Mouse (Mus musculus) megakaryocyte, embryonic 14.5 days (primary cell): ENCODE measurements around the gene Tlk1. TPM values are rescaled to one million over a fixed set of nuclear protein-coding genes. Genes with fewer than 3 reads are reported as not detected.

Experiments
- H3K27me3 ChIP-seq: replicated peaks from 2 replicates; pipeline ENCODE3; 2012; ENCODE audit warnings: inconsistent platforms
- H3K36me3 ChIP-seq: replicated peaks from 2 replicates; pipeline ENCODE3; 2012; ENCODE audit warnings: low read length, inconsistent platforms, mixed read lengths
- H3K4me1 ChIP-seq: 2 replicates; pipeline ENCODE4 v1.6.1; 2012; ENCODE audit warnings: inconsistent platforms
- H3K4me3 ChIP-seq: replicated peaks from 2 replicates; pipeline ENCODE3; 2012; ENCODE audit warnings: moderate library complexity, mild to moderate bottlenecking, inconsistent platforms
- H3K9me3 ChIP-seq: 2 replicates; pipeline ENCODE4 v1.6.1; 2012; ENCODE audit warnings: inconsistent platforms
- FLI1 ChIP-seq: IDR thresholded peaks from 2 replicates; pipeline ENCODE4 v1.6.1; 2012; ENCODE audit warnings: low read length, inconsistent platforms, mixed read lengths
- GATA1 ChIP-seq: IDR thresholded peaks from 3 replicates; pipeline ENCODE4 v1.6.1; 2012; ENCODE audit warnings: mixed read lengths, low read length, inconsistent platforms, borderline replicate concordance
- polyA plus RNA-seq: library from polyadenylated mRNA; stranded (reverse); fragments of >175 nt; gene quantifications from 2 replicates; pipeline ENCODE4 v1.2.3, GENCODE M21; 2012; ENCODE audit warnings: low replicate concordance; ENCODE audit not compliant: insufficient read depth

The Tlk1 gene
- polyA plus RNA-seq, 1 experiment = 15.7 TPM

DNA sequence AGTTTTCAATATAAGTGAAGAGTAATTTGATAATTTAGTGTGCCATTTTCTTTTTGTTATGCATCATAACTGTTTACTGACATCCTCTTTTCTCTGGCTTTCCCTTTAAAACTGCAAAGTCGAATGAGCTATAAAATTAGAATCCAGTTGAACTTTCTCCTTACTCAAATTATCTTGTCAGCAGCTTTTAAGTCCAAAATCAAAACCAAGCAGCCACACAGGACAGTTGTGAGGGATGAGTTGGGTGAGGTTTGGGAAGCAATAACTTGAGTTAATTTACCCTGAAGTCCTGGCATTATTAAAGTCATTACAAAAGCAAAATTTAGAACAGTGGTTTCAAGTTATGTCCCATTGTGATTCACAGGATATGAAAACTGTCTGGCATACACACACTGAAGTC lies 62.8 kb downstream of the Tlk1 start:
- peaks cover 51% of the 10 kb centered on the region for H3K4me1 ChIP-seq
- no peaks in the 10 kb centered on the region for H3K9me3 ChIP-seq
- no peak for TF ChIP-seq GATA1
- no peak for TF ChIP-seq FLI1
- H3K36me3 ChIP-seq = peaks cover 65% of the 10 kb centered on the region
- H3K4me3 ChIP-seq = no peak overlapping the region
- H3K27me3 ChIP-seq = no peaks in the 10 kb centered on the region

DNA sequence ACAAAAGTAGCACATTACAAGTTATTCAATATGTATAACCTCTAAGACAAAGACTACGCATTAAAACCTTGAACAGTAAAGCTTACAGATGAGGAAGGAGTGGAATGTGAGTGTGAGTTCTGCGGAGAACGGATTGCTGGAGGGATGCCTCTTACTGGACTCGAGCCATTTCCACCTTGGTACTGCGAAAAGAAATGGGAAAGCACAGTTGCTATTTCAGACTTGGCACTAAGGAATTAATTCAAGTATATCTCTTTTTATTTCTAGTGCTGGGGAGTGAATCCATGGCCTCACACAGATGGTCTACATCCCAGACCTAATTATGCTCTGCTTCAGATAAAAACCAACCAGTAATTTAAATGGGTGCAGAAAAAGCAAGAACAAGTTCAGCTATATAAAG lies 73.4 kb downstream of the Tlk1 start:
- H3K36me3 ChIP-seq = peaks cover 91% of the 10 kb centered on the region

DNA sequence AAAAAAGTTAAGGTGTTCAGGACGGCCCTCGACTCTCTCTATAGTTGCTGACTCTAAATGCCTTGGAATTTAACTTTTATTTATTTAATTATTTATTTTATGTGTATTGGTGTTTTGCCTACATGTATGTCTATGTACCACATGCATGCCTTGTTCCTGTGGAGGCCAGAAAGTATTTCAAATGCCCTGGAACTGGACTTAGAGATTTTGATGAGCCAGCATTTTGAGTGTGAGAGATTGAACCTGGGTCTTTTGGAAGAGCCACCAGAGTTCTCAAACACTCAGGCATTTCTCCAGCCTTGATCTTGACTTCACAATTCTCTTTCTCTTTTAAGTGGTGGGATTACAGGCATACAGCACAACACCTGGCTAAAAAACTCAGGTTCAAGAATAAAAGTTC lies 73.9 kb downstream of the Tlk1 start:
- H3K36me3 ChIP-seq = peaks cover 91% of the 10 kb centered on the region
- H3K4me1 ChIP-seq = peaks cover 11% of the 10 kb centered on the region
- TF ChIP-seq GATA1 = no peak
- TF ChIP-seq FLI1 = no peak
- H3K27me3 ChIP-seq = no peaks in the 10 kb centered on the region
- no peak overlapping the region for H3K4me3 ChIP-seq
- H3K9me3 ChIP-seq = no peaks in the 10 kb centered on the region

More for the DNA sequence above, 73.4 kb downstream of the Tlk1 start:
- Histone ChIP-seq H3K4me3 (no peak overlapping the region), H3K4me1 (peaks cover 12% of the 10 kb centered on the region), H3K27me3 (no peaks in the 10 kb centered on the region), H3K9me3 (no peaks in the 10 kb centered on the region)
- TF ChIP-seq GATA1 (no peak), FLI1 (no peak)

DNA sequence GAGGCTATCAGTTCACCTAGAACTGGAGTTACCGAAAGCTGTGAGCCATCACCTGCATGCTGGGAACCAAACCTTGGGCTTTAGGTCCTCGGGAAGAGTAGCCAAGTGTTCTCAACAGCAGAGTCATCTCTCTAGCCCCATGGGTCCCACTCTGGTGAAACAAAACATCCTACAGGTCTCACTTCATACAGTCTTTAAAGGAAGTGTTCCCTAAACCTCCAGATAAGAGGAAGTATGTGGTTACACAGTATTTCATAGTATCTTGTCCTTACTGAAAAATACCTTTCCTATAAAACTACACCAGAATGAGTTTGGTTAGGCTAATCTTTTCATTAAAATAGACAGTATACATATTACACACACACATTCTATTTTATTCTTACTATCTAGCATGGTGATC lies 82.9 kb downstream of the Tlk1 start:
- H3K9me3 ChIP-seq = no peaks in the 10 kb centered on the region
- H3K27me3 ChIP-seq = no peaks in the 10 kb centered on the region
- no peak overlapping the region for H3K4me3 ChIP-seq
- peaks cover 100% of the 10 kb centered on the region for H3K36me3 ChIP-seq
- peaks cover 11% of the 10 kb centered on the region for H3K4me1 ChIP-seq
- TF ChIP-seq GATA1 = no peak

DNA sequence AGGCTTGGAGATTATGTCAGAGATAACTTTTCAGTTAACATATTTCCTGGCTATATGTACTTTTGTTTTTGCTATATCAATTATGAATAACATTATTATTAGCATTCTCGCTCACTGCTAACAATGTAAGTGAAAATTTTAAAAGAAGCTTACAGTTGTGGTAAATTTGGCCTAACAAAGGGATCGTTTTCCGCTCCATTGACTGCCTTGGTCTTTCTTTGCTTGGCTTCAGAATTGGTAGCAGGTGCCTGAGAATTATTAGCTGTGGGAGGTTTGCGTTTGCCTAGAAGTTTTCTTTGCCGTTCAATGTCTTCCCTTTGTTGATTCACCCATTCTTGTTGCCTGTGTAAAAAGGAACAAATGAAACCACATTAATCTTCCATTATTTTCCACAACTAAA lies 83.6 kb downstream of the Tlk1 start:
- peaks cover 18% of the 10 kb centered on the region for H3K4me1 ChIP-seq
- H3K36me3 ChIP-seq = peaks cover 100% of the 10 kb centered on the region
- no peaks in the 10 kb centered on the region for H3K9me3 ChIP-seq
- no peaks in the 10 kb centered on the region for H3K27me3 ChIP-seq
- TF ChIP-seq FLI1 = no peak
- no peak for TF ChIP-seq GATA1
- H3K4me3 ChIP-seq = no peak overlapping the region

DNA sequence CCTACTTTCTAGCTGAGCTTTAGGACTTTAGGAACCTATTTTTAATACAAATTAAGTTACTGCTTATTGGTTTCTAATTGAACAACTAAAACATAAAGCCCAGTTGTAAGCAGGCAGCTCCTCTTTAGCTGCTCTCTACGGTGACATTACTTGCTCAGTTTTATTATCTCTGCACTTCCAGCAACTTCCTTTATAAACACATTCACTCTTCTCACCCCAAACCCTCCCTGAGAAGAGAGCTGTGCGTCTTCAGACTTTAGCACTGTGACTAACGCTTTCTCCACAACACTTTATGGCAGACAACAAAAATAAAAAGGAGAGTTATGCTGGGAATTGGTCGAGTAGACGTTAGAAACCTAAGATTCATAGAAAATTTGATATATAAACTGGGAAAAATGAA lies 89.5 kb downstream of the Tlk1 start:
- no peak for TF ChIP-seq FLI1
- TF ChIP-seq GATA1 = no peak

DNA sequence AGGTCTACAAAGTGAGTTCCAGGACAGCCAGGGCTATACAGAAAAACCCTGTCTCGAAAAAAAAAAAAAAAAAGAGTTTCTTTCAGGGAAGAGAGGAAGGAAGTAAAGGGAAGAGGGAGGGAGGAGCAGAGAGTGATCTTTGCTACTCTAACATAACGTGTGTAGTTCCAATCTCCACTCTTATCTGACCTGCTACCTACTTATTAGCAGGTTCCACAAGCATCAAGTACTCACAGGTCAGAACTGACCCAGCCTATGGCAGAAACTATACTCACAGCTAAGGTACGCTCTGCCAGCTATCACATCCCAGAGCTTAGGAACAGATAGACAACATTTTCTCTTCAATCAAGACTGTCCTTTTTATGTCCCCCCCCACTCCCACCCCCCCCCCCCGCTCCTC lies 90.0 kb downstream of the Tlk1 start:
- peaks cover 33% of the 10 kb centered on the region for H3K4me1 ChIP-seq
- H3K36me3 ChIP-seq = peaks cover 94% of the 10 kb centered on the region
- H3K27me3 ChIP-seq = no peaks in the 10 kb centered on the region
- TF ChIP-seq FLI1 = no peak
- no peak for TF ChIP-seq GATA1
- peak overlapping the region; percentile 35 for H3K4me3 ChIP-seq
- H3K9me3 ChIP-seq = no peaks in the 10 kb centered on the region

More for the DNA sequence above, 89.5 kb downstream of the Tlk1 start:
- Histone ChIP-seq H3K36me3 (peaks cover 94% of the 10 kb centered on the region), H3K4me1 (peaks cover 32% of the 10 kb centered on the region), H3K9me3 (no peaks in the 10 kb centered on the region), H3K4me3 (no peak overlapping the region), H3K27me3 (no peaks in the 10 kb centered on the region)

DNA sequence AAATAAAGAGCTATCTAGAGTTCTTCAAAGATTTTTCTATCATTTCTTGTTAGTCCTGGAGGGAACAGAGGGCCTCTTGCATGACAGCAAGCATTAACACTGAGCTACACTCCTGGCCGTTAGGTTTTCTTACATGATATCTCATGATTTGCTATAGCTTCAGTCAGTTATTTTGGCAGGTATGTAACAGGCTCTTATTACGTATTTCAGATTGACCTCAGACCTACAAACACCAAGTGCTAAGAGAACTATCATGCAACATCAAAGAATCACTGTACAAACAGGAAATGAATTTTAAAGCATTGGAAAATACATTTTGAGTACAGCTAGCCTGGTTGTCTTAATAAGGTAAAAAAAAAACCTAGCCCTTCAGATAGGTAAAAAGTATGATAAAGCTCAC lies 98.4 kb downstream of the Tlk1 start:
- TF ChIP-seq GATA1 (no peak), FLI1 (no peak)
- H3K4me3 ChIP-seq = no peak overlapping the region
- H3K27me3 ChIP-seq = no peaks in the 10 kb centered on the region
- peaks cover 11% of the 10 kb centered on the region for H3K4me1 ChIP-seq
- H3K36me3 ChIP-seq = peaks cover 96% of the 10 kb centered on the region
- no peaks in the 10 kb centered on the region for H3K9me3 ChIP-seq

DNA sequence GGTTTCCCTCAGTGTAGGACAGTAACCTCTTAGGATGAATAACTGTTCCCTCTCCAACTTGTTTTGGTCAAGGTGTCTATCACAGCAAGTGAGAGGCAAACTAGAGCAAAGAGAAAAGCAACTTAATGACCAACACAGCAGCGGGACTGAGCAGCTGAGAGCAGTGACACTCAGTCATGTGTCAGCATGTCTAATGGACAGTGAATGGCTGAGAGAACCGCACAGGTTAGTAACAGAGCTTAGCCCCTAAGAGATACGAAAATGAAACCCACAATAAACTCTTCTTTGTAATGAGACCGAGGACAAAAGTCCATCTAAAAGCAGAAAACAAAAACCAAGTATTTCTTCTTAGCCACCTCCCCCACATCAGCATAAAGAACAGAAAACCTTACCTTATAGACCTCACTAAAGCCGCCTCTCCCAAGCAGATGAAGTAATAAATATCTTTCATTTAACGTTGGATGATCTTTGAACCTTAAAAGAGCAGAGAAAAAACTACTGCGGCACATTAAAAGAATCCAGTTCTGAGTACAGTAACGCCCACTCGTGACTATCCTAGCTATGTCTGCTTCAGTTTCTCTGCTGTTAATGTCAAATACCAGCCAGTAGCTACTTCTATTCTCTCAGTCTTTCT lies 101.8 kb downstream of the Tlk1 start:
- peaks cover 11% of the 10 kb centered on the region for H3K4me1 ChIP-seq
- H3K9me3 ChIP-seq = no peaks in the 10 kb centered on the region
- H3K36me3 ChIP-seq = peaks cover 95% of the 10 kb centered on the region
- H3K27me3 ChIP-seq = no peaks in the 10 kb centered on the region
- no peak for TF ChIP-seq GATA1
- H3K4me3 ChIP-seq = no peak overlapping the region

DNA sequence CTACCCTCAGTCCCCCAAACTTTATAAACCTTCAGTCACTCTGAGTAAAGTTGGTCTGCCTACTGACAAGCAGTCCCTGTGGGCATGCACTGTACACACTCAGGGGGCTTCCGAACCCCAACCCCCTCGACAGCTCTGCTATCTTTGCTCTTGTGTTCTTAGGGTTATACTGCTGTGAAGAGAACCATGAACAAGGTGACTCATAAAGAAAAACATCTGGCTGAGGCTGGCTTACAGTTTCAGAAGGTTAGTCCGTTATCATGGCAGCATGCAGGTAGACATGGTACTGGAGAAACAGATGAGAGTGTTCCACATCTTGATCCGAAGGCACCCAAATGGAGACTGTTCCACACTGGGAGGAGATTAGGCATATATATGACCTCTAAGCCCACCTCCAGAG lies 114.7 kb downstream of the Tlk1 start:
- Histone ChIP-seq H3K4me3 (no peak overlapping the region), H3K9me3 (no peaks in the 10 kb centered on the region), H3K4me1 (peaks cover 3% of the 10 kb centered on the region), H3K36me3 (peaks cover 85% of the 10 kb centered on the region), H3K27me3 (no peaks in the 10 kb centered on the region)
- TF ChIP-seq FLI1 = no peak
- TF ChIP-seq GATA1 = no peak

DNA sequence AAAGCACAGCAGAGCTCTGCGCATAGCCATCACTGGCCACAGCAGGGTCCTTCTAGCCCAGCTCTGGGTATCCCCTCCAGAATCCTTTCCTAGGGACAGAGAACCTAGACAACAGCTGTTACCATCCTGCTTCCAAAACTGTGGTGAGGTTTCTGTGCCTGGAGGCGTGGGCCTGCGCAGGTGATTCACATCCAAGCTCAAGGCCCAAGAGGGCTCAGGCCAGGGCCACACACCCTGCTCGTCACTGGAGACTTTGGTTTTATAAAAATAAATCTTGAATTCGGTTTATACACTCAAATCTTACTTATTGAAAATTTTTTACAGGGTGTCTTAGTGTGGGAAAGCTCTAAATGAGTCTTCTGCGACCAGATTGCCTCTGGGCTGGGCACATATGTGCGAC lies 115.3 kb downstream of the Tlk1 start:
- Histone ChIP-seq H3K4me3 (no peak overlapping the region), H3K36me3 (peaks cover 81% of the 10 kb centered on the region), H3K27me3 (no peaks in the 10 kb centered on the region), H3K9me3 (no peaks in the 10 kb centered on the region), H3K4me1 (peaks cover 5% of the 10 kb centered on the region)
- TF ChIP-seq FLI1 = no peak
- no peak for TF ChIP-seq GATA1
